Mouse (Mus musculus): ENCODE measurements around the gene Cyp4x1. TPM values are rescaled to one million over a fixed set of nuclear protein-coding genes. Genes with fewer than 3 reads are reported as not detected.

Cyp4x1 gene
- polyA plus RNA-seq, 1 experiment from 2014 or later = not detected

GRCm38 (mm10) chr4:115097146-115097496 lies 37.0 kb downstream of the Cyp4x1 start:
- peak overlapping the region; percentile 14; the same call in 1 of the 2 replicates for H3K4me3 ChIP-seq (ENCODE audit: inconsistent target)
- no peaks in the 10 kb centered on the region for H3K36me3 ChIP-seq (ENCODE audit: inconsistent target)
- no peaks in the 10 kb centered on the region for H3K79me2 ChIP-seq (ENCODE audit: inconsistent target)
- peak overlapping the region; percentile 94 for H3K27ac ChIP-seq
- WGBS (ENCODE audit: missing documents) = 2% methylated on average over 6 of the region's 6 CpGs

- H3K79me2 ChIP-seq (ENCODE audit: inconsistent target) = no peaks in the 10 kb centered on the region
- no peaks in the 10 kb centered on the region for H3K36me3 ChIP-seq (ENCODE audit: inconsistent target)
- whole genome bisulfite sequencing (ENCODE audit: missing documents) = 3% methylated on average over 11 of the region's 11 CpGs
- H3K27ac ChIP-seq = peak overlapping the region; percentile 94
- peak overlapping the region; percentile 34 for H3K4me3 ChIP-seq (ENCODE audit: inconsistent target)
Measured at GRCm38 (mm10) chr4:115096435-115097145, 37.5 kb downstream of the Cyp4x1 start.

- no peaks in the 10 kb centered on the region for H3K36me3 ChIP-seq (ENCODE audit: inconsistent target)
- H3K27ac ChIP-seq = peak overlapping the region; percentile 94
- H3K4me3 ChIP-seq (ENCODE audit: inconsistent target) = peak overlapping the region; percentile 34
- WGBS (ENCODE audit: missing documents) = 5% methylated on average over 28 of the region's 31 CpGs
- H3K79me2 ChIP-seq (ENCODE audit: inconsistent target) = no peaks in the 10 kb centered on the region
Measured at GRCm38 (mm10) chr4:115095671-115096434, 38.2 kb downstream of the Cyp4x1 start.

DNA sequence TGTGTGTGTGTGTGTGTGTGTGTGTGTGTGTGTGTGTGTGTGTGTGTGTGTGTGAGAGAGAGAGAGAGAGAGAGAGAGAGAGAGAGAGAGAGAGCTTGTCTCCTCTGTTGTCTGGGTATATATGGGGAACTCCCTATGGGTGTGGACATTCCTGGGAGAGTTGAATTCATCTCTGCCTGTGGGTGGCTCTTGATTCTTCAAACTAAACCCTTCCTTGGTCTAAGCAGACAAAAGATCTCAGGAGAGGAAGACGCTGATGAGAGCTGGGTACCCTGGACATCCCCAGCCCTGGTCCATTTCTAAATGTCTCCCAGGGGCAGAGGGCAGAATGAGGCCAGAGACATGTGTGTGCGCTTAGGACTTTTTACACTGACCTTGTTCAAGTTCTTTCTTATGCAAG lies 40.0 kb downstream of the Cyp4x1 start:
- no peak overlapping the region for H3K27ac ChIP-seq
- no peaks in the 10 kb centered on the region for H3K79me2 ChIP-seq (ENCODE audit: inconsistent target)
- no peaks in the 10 kb centered on the region for H3K36me3 ChIP-seq (ENCODE audit: inconsistent target)
- WGBS (ENCODE audit: missing documents) = 92% methylated on average over 2 of the region's 2 CpGs
- no peak overlapping the region for H3K4me3 ChIP-seq (ENCODE audit: inconsistent target)

DNA sequence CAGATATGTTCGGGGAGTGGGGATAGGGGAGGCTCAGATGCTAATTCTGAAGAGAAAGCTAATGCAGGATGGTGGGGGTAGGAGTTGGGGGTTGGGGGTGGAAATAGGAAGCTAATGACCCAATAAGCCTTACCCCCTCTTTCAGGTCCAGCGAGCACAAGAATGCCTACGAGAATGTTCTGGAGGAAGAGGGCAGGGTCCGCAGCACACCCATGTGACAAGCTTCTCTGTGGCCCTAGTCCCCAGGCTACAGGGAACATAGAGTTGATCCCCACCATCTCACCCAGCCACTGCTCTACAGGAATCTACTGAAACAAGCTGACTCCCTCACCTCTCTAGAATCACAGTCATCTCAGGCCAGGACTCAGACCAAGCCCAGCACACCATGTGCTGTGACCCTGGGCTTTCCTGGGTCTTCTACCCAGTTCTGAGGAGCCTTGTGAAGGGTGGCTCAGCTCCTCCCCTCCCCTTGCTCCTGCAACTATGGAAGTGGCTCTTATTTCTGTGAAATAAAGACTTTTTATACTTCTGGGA lies 40.7 kb downstream of the Cyp4x1 start:
- H3K79me2 ChIP-seq (ENCODE audit: inconsistent target) = no peaks in the 10 kb centered on the region
- no peaks in the 10 kb centered on the region for H3K36me3 ChIP-seq (ENCODE audit: inconsistent target)
- H3K27ac ChIP-seq = no peak overlapping the region
- no peak overlapping the region for H3K4me3 ChIP-seq (ENCODE audit: inconsistent target)
- 92% methylated on average over 4 of the region's 4 CpGs for WGBS (ENCODE audit: missing documents)

DNA sequence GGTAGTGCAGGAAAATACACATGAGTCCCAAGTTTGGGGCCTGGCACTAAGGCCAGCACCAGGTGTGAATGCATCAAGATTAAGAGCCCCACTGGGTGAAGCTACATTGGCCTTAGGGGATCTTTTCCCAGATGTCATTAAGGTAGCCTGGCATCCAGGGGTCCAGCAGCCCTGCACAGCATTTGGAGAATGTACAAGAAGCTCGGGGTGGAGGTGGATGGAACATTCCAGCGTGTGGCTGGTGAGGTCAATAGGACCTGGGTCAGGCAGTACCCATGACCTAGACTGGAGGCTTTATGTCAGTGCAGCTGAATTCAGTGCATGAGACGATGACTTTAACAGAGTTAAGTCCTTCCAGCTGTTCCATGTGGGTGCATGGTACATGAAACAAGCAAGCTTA lies 42.3 kb downstream of the Cyp4x1 start:
- WGBS (ENCODE audit: missing documents) = 88% methylated on average over 3 of the region's 3 CpGs
- H3K27ac ChIP-seq = no peak overlapping the region
- no peaks in the 10 kb centered on the region for H3K36me3 ChIP-seq (ENCODE audit: inconsistent target)
- no peaks in the 10 kb centered on the region for H3K79me2 ChIP-seq (ENCODE audit: inconsistent target)
- H3K4me3 ChIP-seq (ENCODE audit: inconsistent target) = no peak overlapping the region

GRCm38 (mm10) chr4:115090592-115090991 lies 43.5 kb downstream of the Cyp4x1 start:
- Histone ChIP-seq H3K27ac (no peak overlapping the region), H3K36me3 (ENCODE audit: inconsistent target) (no peaks in the 10 kb centered on the region), H3K79me2 (ENCODE audit: inconsistent target) (no peaks in the 10 kb centered on the region), H3K4me3 (ENCODE audit: inconsistent target) (no peak overlapping the region)
- 93% methylated on average over 2 of the region's 2 CpGs for WGBS (ENCODE audit: missing documents)

GRCm38 (mm10) chr4:115088611-115089338 lies 45.3 kb downstream of the Cyp4x1 start, which contains the start of gene Pdzk1ip1:
Gene Pdzk1ip1, plus strand, starts transcription at chr4:115088708.
- no peaks in the 10 kb centered on the region for H3K36me3 ChIP-seq (ENCODE audit: inconsistent target)
- 7% methylated on average over 11 of the region's 11 CpGs for WGBS (ENCODE audit: missing documents)
- H3K4me3 ChIP-seq (ENCODE audit: inconsistent target) = peak within 1 kb of the TSS; percentile 31
- peak within 1 kb of the TSS; percentile 33; the same call in 1 of the 2 replicates for H3K27ac ChIP-seq
- H3K79me2 ChIP-seq (ENCODE audit: inconsistent target) = no peaks in the 10 kb centered on the region

DNA sequence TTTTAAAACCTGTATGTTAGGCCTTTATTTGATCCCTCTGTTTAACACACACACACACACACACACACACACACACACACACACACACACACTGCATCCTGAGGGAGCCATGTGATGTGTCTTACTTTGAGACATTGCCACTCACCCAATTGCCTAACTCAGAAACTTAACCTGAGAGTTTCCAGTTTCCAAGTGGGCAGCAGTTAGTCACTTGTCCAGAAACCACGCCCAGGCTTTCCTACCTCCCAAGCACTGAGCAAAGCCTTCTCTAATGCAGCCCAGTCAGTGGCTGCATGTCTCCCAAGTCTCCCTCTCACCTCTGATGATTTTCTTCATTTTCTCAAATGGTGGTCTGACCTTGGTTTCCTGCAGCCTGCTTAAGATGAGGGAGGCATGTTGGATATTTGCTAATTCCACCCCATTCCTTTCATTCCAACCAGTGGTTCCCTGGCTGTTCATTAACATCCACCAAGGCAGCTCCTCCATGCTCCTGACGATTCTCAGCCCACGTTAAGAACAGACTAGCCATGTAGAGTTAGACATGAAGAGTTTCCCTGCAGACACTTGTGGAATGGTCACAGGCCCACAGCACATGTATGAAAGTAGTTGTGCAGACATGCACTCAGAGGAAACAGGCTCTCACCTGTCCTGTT lies 47.2 kb downstream of the Cyp4x1 start:
- no peaks in the 10 kb centered on the region for H3K79me2 ChIP-seq (ENCODE audit: inconsistent target)
- H3K36me3 ChIP-seq (ENCODE audit: inconsistent target) = no peaks in the 10 kb centered on the region
- 92% methylated on average over 3 of the region's 3 CpGs for WGBS (ENCODE audit: missing documents)
- no peak overlapping the region for H3K4me3 ChIP-seq (ENCODE audit: inconsistent target)
- H3K27ac ChIP-seq = no peak overlapping the region

DNA sequence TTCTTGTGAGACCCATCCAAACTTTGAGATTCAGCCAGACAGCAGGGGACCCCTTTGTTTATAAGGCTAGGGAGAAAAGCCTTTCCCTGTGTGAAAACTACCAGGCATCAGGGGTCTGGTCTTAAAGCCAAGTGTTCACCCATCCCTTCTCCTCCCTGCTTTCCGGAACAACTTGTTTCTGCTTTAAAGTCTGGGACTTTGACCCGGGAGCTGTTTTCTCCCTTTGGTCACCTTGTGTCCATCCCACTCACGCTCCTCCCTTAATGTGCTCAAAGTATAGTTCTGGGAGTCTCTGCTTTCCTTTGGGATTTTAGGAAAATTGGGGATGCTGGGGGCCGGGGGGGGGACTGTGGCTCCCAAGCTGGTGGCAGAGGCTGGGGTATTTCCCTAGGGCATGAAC lies 47.8 kb downstream of the Cyp4x1 start:
- WGBS (ENCODE audit: missing documents) = 94% methylated on average over 3 of the region's 4 CpGs
- Histone ChIP-seq H3K4me3 (ENCODE audit: inconsistent target) (no peak overlapping the region), H3K27ac (no peak overlapping the region), H3K79me2 (ENCODE audit: inconsistent target) (no peaks in the 10 kb centered on the region), H3K36me3 (ENCODE audit: inconsistent target) (no peaks in the 10 kb centered on the region)

GRCm38 (mm10) chr4:115085522-115086095 lies 48.5 kb downstream of the Cyp4x1 start:
- Histone ChIP-seq H3K36me3 (ENCODE audit: inconsistent target) (no peaks in the 10 kb centered on the region), H3K4me3 (ENCODE audit: inconsistent target) (no peak overlapping the region), H3K79me2 (ENCODE audit: inconsistent target) (no peaks in the 10 kb centered on the region), H3K27ac (no peak overlapping the region)
- WGBS (ENCODE audit: missing documents) = 6% methylated on average over 5 of the region's 6 CpGs

GRCm38 (mm10) chr4:115083031-115083430 lies 51.0 kb downstream of the Cyp4x1 start:
- no peak overlapping the region for H3K27ac ChIP-seq
- WGBS (ENCODE audit: missing documents) = 92% methylated on average over 3 of the region's 3 CpGs
- H3K36me3 ChIP-seq (ENCODE audit: inconsistent target) = no peaks in the 10 kb centered on the region
- no peaks in the 10 kb centered on the region for H3K79me2 ChIP-seq (ENCODE audit: inconsistent target)
- no peak overlapping the region for H3K4me3 ChIP-seq (ENCODE audit: inconsistent target)

- Histone ChIP-seq H3K36me3 (ENCODE audit: inconsistent target) (no peaks in the 10 kb centered on the region), H3K4me3 (ENCODE audit: inconsistent target) (no peak overlapping the region), H3K27ac (no peak overlapping the region), H3K79me2 (ENCODE audit: inconsistent target) (no peaks in the 10 kb centered on the region)
- WGBS (ENCODE audit: missing documents) = 95% methylated on average over 5 of the region's 5 CpGs
Measured at GRCm38 (mm10) chr4:115079821-115080349, 54.2 kb downstream of the Cyp4x1 start.

All from macrophage (primary cell).